ENCODE assay signal across 8 mouse cellular contexts in the genomic region with DNA sequence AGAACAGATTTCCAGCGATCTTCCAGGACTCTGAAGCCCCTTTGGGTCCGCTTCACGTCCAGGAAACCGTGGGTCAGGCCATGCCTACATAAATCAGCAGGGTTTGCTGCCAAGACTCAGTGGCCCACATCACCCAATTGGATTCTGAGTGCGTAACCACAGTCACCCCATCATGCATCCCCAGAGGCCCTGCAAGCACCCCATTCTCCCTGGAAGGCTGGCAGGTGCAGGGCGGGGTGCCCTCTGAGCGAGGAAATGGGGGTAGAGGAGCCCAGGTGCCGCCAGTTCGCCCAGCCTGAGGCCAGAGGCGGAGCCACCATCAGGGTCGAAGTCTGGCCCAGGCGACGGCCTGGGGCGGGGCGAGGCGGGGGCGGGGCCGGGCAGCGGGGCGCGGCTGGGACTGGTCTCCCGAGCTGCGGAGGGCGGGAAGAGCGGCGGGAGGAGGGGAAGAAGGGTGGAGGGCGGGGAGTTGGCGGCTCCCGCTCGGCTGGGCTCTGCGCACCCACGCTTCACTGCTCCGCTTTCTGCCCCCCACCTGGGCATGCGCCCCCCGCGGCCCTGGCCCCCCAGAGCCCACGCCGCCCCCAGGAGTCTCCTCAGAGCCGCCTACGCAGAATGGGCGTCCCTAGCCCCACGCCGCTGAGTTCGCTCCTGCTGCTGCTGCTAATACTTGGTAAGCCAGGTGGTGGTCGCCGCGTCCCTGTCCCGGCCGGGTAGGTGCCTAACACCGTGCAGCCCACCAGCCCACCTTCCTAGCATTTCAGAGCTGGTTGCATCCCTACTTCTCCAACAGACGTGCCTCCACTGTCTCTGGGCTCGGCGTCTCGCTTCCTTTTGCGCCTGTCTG. TPM values are rescaled to one million over a fixed set of nuclear protein-coding genes. Genes with fewer than 3 reads are reported as not detected.
DNase-seq lines count a peak whose midpoint lies in the region; ATAC-seq lines count a peak whose summit lies in the region.

No protein-coding gene starts in this region.

- peak; percentile 45 for ATAC-seq in CD4-positive, CD25-positive, alpha-beta regulatory T cell, adult 4 months
- ATAC-seq in embryonic facial prominence, embryonic 15.5 days (ENCODE audit: insufficient number of reproducible peaks, low FRiP score, low TSS enrichment, low read depth), result peak; percentile 81
- ATAC-seq in heart, embryonic 12.5 days (ENCODE audit: insufficient number of reproducible peaks, low FRiP score), result peak; percentile 89
- ATAC-seq in kidney, embryonic 16.5 days (ENCODE audit: low FRiP score, low TSS enrichment), result peak; percentile 81
- peak; percentile 62 for ATAC-seq in neural tube, embryonic 14.5 days (ENCODE audit: low read depth)

- peak overlapping the region; percentile 94 for H3K27ac ChIP-seq in embryonic facial prominence, embryonic 15.5 days (replicated peaks)
- peak overlapping the region; percentile 80 for H3K27ac ChIP-seq in heart, embryonic 12.5 days (ENCODE audit: poor library complexity, severe bottlenecking)
- peak overlapping the region; percentile 96 for H3K27ac ChIP-seq in kidney, embryonic 16.5 days (ENCODE audit: low read length)
- peak overlapping the region; percentile 78 for H3K27ac ChIP-seq in neural tube, embryonic 14.5 days (ENCODE audit: low read depth, low read length)

- DNase-seq in brain, adult 2 months (ENCODE audit: low read depth, low spot score), result peak; percentile 94
- DNase-seq in lung, adult 18-20 months, result peak; percentile 89 to 94
- peak; percentile 93 for DNase-seq in testis, postnatal 10 days (ENCODE audit: low spot score)

- H3K4me3 ChIP-seq in embryonic facial prominence, embryonic 15.5 days (replicated peaks), result peak overlapping the region; percentile 67
- peak overlapping the region; percentile 88 for H3K4me3 ChIP-seq in heart, embryonic 12.5 days
- peak overlapping the region; percentile 69 for H3K4me3 ChIP-seq in kidney, embryonic 16.5 days (ENCODE audit: low read length)
- peak overlapping the region; percentile 50 for H3K4me3 ChIP-seq in neural tube, embryonic 14.5 days (ENCODE audit: low read depth, low read length)

- peak overlapping the region; percentile 47 for H3K9ac ChIP-seq in embryonic facial prominence, embryonic 15.5 days
- peak overlapping the region; percentile 90 for H3K9ac ChIP-seq in heart, embryonic 12.5 days
- H3K9ac ChIP-seq in kidney, embryonic 16.5 days (replicated peaks; ENCODE audit: low read length), result peak overlapping the region; percentile 81
- peak overlapping the region; percentile 69 for H3K9ac ChIP-seq in neural tube, embryonic 14.5 days (replicated peaks; ENCODE audit: low read depth, low read length)

- H3K4me1 ChIP-seq in embryonic facial prominence, embryonic 15.5 days, result peaks cover 44% of the 10 kb centered on the region
- peaks cover 26% of the 10 kb centered on the region for H3K4me1 ChIP-seq in heart, embryonic 12.5 days (replicated peaks)
- H3K4me1 ChIP-seq in kidney, embryonic 16.5 days (ENCODE audit: insufficient read depth, low read length), result peaks cover 31% of the 10 kb centered on the region
- peaks cover 13% of the 10 kb centered on the region for H3K4me1 ChIP-seq in neural tube, embryonic 14.5 days (ENCODE audit: control insufficient read depth, insufficient read depth, low read length)

- 0 out of 2 replicates have a peak, but pooled peaks cover 2% of the 10 kb centered on the region for H3K36me3 ChIP-seq in embryonic facial prominence, embryonic 15.5 days
- no peaks in the 10 kb centered on the region for H3K36me3 ChIP-seq in heart, embryonic 12.5 days
- no peaks in the 10 kb centered on the region for H3K36me3 ChIP-seq in kidney, embryonic 16.5 days (ENCODE audit: insufficient read depth, low read length)
- H3K36me3 ChIP-seq in neural tube, embryonic 14.5 days (ENCODE audit: control insufficient read depth, insufficient read depth, low read length), result no peaks in the 10 kb centered on the region

- H3K4me2 ChIP-seq in embryonic facial prominence, embryonic 15.5 days (replicated peaks), result peak overlapping the region; percentile 95
- peak overlapping the region; percentile 95 for H3K4me2 ChIP-seq in heart, embryonic 12.5 days
- peak overlapping the region; percentile 93 for H3K4me2 ChIP-seq in kidney, embryonic 16.5 days (replicated peaks; ENCODE audit: low read depth, low read length)
- H3K4me2 ChIP-seq in neural tube, embryonic 14.5 days (ENCODE audit: low read depth, low read length), result peak overlapping the region; percentile 89

- no peaks in the 10 kb centered on the region for H3K27me3 ChIP-seq in embryonic facial prominence, embryonic 15.5 days
- H3K27me3 ChIP-seq in heart, embryonic 12.5 days (replicated peaks), result peaks cover 16% of the 10 kb centered on the region
- H3K27me3 ChIP-seq in kidney, embryonic 16.5 days (ENCODE audit: insufficient read depth, low read length), result no peaks in the 10 kb centered on the region
- no peaks in the 10 kb centered on the region for H3K27me3 ChIP-seq in neural tube, embryonic 14.5 days (ENCODE audit: control insufficient read depth, insufficient read depth, low read length)

- under 1% methylated on average over 42 of the region's 55 CpGs for WGBS in embryonic facial prominence, embryonic 15.5 days
- WGBS in heart, embryonic 12.5 days, result under 1% methylated on average over 45 of the region's 55 CpGs
- WGBS in kidney, embryonic 16.5 days, result under 1% methylated on average over 49 of the region's 55 CpGs
- under 1% methylated on average over 48 of the region's 55 CpGs for WGBS in neural tube, embryonic 14.5 days

- H3K9me3 ChIP-seq in embryonic facial prominence, embryonic 15.5 days (replicated peaks), result no peaks in the 10 kb centered on the region
- no peaks in the 10 kb centered on the region for H3K9me3 ChIP-seq in heart, embryonic 12.5 days (replicated peaks)
- H3K9me3 ChIP-seq in kidney, embryonic 16.5 days (ENCODE audit: low read length), result no peaks in the 10 kb centered on the region
- H3K9me3 ChIP-seq in neural tube, embryonic 14.5 days (ENCODE audit: control insufficient read depth, low read length), result no peaks in the 10 kb centered on the region

RNA-seq across cellular contexts. Expression of a gene that starts 14.3 kb away (rescaled TPM):
- polyA plus RNA-seq in CD4-positive, CD25-positive, alpha-beta regulatory T cell, adult 4 months (2017; shearing (Covaris generic)), result under 1 TPM; 0.33 to 0.42 TPM
- polyA plus RNA-seq in embryonic facial prominence, embryonic 15.5 days (2015; fragmentation: Nextera tagmentation; extraction: Ambion mirVana), result 4.7 and 5.6 TPM in 2 replicates
- 23.4 and 25.9 TPM in 2 replicates for polyA plus RNA-seq in heart, embryonic 12.5 days (2016; fragmentation: Nextera tagmentation; extraction: Ambion mirVana)
- polyA plus RNA-seq in kidney, embryonic 16.5 days (2015; fragmentation: Nextera tagmentation; extraction: Ambion mirVana), result 1.7 and 2.4 TPM in 2 replicates
- polyA plus RNA-seq in neural tube, embryonic 14.5 days (2014; fragmentation: Nextera tagmentation; extraction: Ambion mirVana), result 23.6 and 27.9 TPM in 2 replicates

RNA-seq across cellular contexts. Expression of a gene that starts 17.0 kb away (rescaled TPM):
- not detected for polyA plus RNA-seq in CD4-positive, CD25-positive, alpha-beta regulatory T cell, adult 4 months (2017; shearing (Covaris generic))
- polyA plus RNA-seq in embryonic facial prominence, embryonic 15.5 days (2015; fragmentation: Nextera tagmentation; extraction: Ambion mirVana), result 0.14 and 0.28 TPM in 2 replicates
- polyA plus RNA-seq in heart, embryonic 12.5 days (2016; fragmentation: Nextera tagmentation; extraction: Ambion mirVana), result not detected in 2 replicates
- polyA plus RNA-seq in kidney, embryonic 16.5 days (2015; fragmentation: Nextera tagmentation; extraction: Ambion mirVana), result not detected in 2 replicates
- polyA plus RNA-seq in neural tube, embryonic 14.5 days (2014; fragmentation: Nextera tagmentation; extraction: Ambion mirVana), result 1.3 and 2.7 TPM in 2 replicates

RNA-seq across cellular contexts. Expression of a gene that starts 28.9 kb away (rescaled TPM):
- not detected for polyA plus RNA-seq in CD4-positive, CD25-positive, alpha-beta regulatory T cell, adult 4 months (2017; shearing (Covaris generic))
- 0.09 and 0.14 TPM in 2 replicates for polyA plus RNA-seq in embryonic facial prominence, embryonic 15.5 days (2015; fragmentation: Nextera tagmentation; extraction: Ambion mirVana)
- not detected in 2 replicates for polyA plus RNA-seq in heart, embryonic 12.5 days (2016; fragmentation: Nextera tagmentation; extraction: Ambion mirVana)
- 1.2 and 1.6 TPM in 2 replicates for polyA plus RNA-seq in kidney, embryonic 16.5 days (2015; fragmentation: Nextera tagmentation; extraction: Ambion mirVana)
- polyA plus RNA-seq in neural tube, embryonic 14.5 days (2014; fragmentation: Nextera tagmentation; extraction: Ambion mirVana), result 2.3 and 2.6 TPM in 2 replicates

RNA-seq across cellular contexts. Expression of a gene that starts 50.7 kb away (rescaled TPM):
- polyA plus RNA-seq in CD4-positive, CD25-positive, alpha-beta regulatory T cell, adult 4 months (2017; shearing (Covaris generic)), result 1 to 10 TPM; 3.8 to 5.5 TPM
- polyA plus RNA-seq in embryonic facial prominence, embryonic 15.5 days (2015; fragmentation: Nextera tagmentation; extraction: Ambion mirVana), result 71.9 and 73.4 TPM in 2 replicates
- 24.0 and 26.1 TPM in 2 replicates for polyA plus RNA-seq in heart, embryonic 12.5 days (2016; fragmentation: Nextera tagmentation; extraction: Ambion mirVana)
- 60.2 and 69.7 TPM in 2 replicates for polyA plus RNA-seq in kidney, embryonic 16.5 days (2015; fragmentation: Nextera tagmentation; extraction: Ambion mirVana)
- 66.2 and 72.2 TPM in 2 replicates for polyA plus RNA-seq in neural tube, embryonic 14.5 days (2014; fragmentation: Nextera tagmentation; extraction: Ambion mirVana)

RNA-seq across cellular contexts. Expression of a gene that starts 53.9 kb away (rescaled TPM):
- not detected for polyA plus RNA-seq in CD4-positive, CD25-positive, alpha-beta regulatory T cell, adult 4 months (2017; shearing (Covaris generic))
- not detected in 2 replicates for polyA plus RNA-seq in embryonic facial prominence, embryonic 15.5 days (2015; fragmentation: Nextera tagmentation; extraction: Ambion mirVana)
- 0.17 and 0.19 TPM in 2 replicates for polyA plus RNA-seq in heart, embryonic 12.5 days (2016; fragmentation: Nextera tagmentation; extraction: Ambion mirVana)
- polyA plus RNA-seq in kidney, embryonic 16.5 days (2015; fragmentation: Nextera tagmentation; extraction: Ambion mirVana), result 0.05 TPM in 1 of 2 replicates, not detected in the other
- polyA plus RNA-seq in neural tube, embryonic 14.5 days (2014; fragmentation: Nextera tagmentation; extraction: Ambion mirVana), result not detected in 2 replicates

Comparison
In these comparisons a context has a peak if more than half of its experiments do, and no peak if none do; other contexts are left out.
1. Peak in every context shown above with its lines: DNase-seq, ATAC-seq, H3K4me3 ChIP-seq and H3K27ac ChIP-seq.